Mouse (Mus musculus): ENCODE results near the gene Vmn2r70.

Gene Vmn2r70

GRCm38 (mm10) chr7:85569092-85569491 is at the start of gene Vmn2r70:
Vmn2r70 (minus strand) TSS chr7:85569192.
- DNase-seq = no peak

GRCm38 (mm10) chr7:85562787-85563186 is 6.2 kb downstream of the Vmn2r70 start, which contains the start of gene Vmn2r71:
Vmn2r71 (plus strand) TSS chr7:85563087.
- DNase-seq = no peak

GRCm38 (mm10) chr7:85543118-85543517 is 25.9 kb downstream of the Vmn2r70 start:
- DNase-seq = no peak

- DNase-seq = no peak
These were observed 26.9 kb downstream of the Vmn2r70 start for GRCm38 (mm10) chr7:85542108-85542507.
